Mouse (Mus musculus) heart, embryonic 12.5 days (tissue): ENCODE measurements around the gene Arhgef3. TPM values are rescaled to one million over a fixed set of nuclear protein-coding genes. Genes with fewer than 3 reads are reported as not detected.

Experiments used
- ATAC-seq: fragments of 200-750 bp; cut with Nextera tagmentation; 2 replicates; pipeline ENCODE4 v1.8.0; 2017; ENCODE audit warnings: moderate TSS enrichment, moderate library complexity; ENCODE audit not compliant: insufficient number of reproducible peaks, low FRiP score
- H3K27ac ChIP-seq: fragments of 300-500 bp; sonication (generic); 2 replicates; pipeline ENCODE4 v1.5.1; 2016; ENCODE audit warnings: mild to moderate bottlenecking, moderate library complexity; ENCODE audit not compliant: poor library complexity, severe bottlenecking
- H3K27me3 ChIP-seq: fragments of 300-500 bp; sonication (generic); replicated peaks from 2 replicates; pipeline ENCODE4 v1.6.1; 2016; ENCODE audit warnings: mild to moderate bottlenecking, moderate library complexity
- H3K36me3 ChIP-seq: fragments of 300-500 bp; sonication (generic); 2 replicates; pipeline ENCODE4 v1.6.1; 2016; ENCODE audit warnings: mild to moderate bottlenecking, moderate library complexity
- H3K4me1 ChIP-seq: fragments of 300-500 bp; sonication (generic); replicated peaks from 2 replicates; pipeline ENCODE4 v1.6.1; 2016; ENCODE audit warnings: mild to moderate bottlenecking
- H3K4me2 ChIP-seq: fragments of 300-500 bp; sonication (generic); 2 replicates; pipeline ENCODE4 v1.6.1; 2016; ENCODE audit warnings: mild to moderate bottlenecking, moderate library complexity
- H3K4me3 ChIP-seq: fragments of 300-500 bp; sonication (generic); 2 replicates; pipeline ENCODE4 v1.5.1; 2016; ENCODE audit warnings: mild to moderate bottlenecking
- H3K9ac ChIP-seq: fragments of 300-500 bp; sonication (generic); 2 replicates; pipeline ENCODE4 v1.6.1; 2016; ENCODE audit warnings: mild to moderate bottlenecking, moderate library complexity
- H3K9me3 ChIP-seq: fragments of 300-500 bp; sonication (generic); replicated peaks from 2 replicates; pipeline ENCODE4 v1.6.1; 2016; ENCODE audit warnings: mild to moderate bottlenecking, moderate library complexity
- WGBS: fragments of 180-500 bp; shearing (Covaris S2); methylation state at CpG from one replicate; pipeline ENCODE4 v1.1.7; 2016; 5-methylcytosine and 5-hydroxymethylcytosine counted together
- polyA plus RNA-seq: library from polyadenylated mRNA; unstranded; fragments of >200 nt; fragmentation: Nextera tagmentation; extraction: Ambion mirVana; gene quantifications from 2 replicates; pipeline ENCODE4 v1.2.1, GENCODE M21; 2016

The Arhgef3 gene
- polyA plus RNA-seq, 1 experiment from 2014 or later: 17.6 TPM

DNA sequence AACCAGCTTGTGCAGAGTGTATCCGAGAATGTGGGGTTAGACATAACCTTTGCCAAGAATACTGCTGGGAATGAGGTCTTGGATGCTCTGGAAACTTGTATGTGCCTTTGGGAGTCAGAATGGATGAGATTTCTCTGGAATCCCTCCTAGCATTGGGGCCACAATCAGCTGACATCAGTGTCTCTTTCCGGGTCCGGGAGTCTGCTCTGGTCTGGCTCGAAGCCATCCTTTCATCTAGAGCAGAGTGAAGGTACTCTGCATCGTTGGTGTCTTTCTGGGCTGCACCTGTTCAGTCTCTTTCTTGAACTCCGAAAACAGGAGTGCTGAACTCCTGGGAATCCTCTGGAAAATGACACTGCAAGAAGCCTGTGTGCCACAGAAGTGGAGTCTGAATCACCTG, 1.3 kb downstream of the Arhgef3 start:
- WGBS: 55% methylated on average over 6 of the region's 6 CpGs
- Histone ChIP-seq H3K4me2 (peak overlapping the region; percentile 88), H3K4me1 (peaks cover 21% of the 10 kb centered on the region), H3K9ac (no peak overlapping the region), H3K9me3 (no peaks in the 10 kb centered on the region), H3K27me3 (0 out of 2 replicates have a peak, but pooled peaks cover 11% of the 10 kb centered on the region), H3K27ac (no peak overlapping the region), H3K36me3 (no peaks in the 10 kb centered on the region), H3K4me3 (peak overlapping the region; percentile 68; the same call in 1 of the 2 replicates)
- ATAC-seq: no peak

DNA sequence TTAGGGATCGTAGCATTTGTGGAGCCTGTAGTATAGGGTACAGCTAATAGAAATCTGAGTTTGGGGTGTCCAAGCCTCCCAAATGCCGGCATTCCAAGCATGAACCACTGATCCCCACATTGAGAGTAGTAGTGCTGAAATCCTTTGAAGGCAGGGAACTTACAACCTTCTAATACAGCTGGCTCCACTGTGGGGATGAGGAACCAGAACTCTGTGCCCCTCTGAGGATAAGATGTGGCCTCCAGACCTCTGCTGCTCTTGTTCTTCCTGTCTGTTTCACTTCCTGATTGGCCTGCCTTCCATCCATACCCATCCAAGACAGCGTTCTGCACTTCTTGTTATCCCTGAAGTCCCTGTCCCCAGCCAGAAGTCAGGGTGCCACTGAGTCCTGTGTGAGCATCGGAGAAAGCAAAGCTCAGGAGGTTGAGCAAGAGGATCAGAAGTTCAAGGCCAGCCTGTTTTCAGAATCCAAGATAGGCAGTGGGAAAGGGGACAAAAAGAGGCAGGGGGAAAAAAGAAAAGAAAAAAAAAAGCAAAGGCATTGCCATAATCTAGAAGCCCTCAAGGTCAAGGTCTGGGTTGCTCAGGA, 2.0 kb downstream of the Arhgef3 start:
- no peaks in the 10 kb centered on the region for H3K36me3 ChIP-seq
- no peak overlapping the region for H3K4me3 ChIP-seq
- 0 out of 2 replicates have a peak, but pooled peaks cover 11% of the 10 kb centered on the region for H3K27me3 ChIP-seq
- H3K9ac ChIP-seq: no peak overlapping the region
- no peak for ATAC-seq
- no peaks in the 10 kb centered on the region for H3K9me3 ChIP-seq
- H3K4me2 ChIP-seq: no peak overlapping the region; the same call in 1 of the 2 replicates
- peaks cover 21% of the 10 kb centered on the region for H3K4me1 ChIP-seq
- H3K27ac ChIP-seq: no peak overlapping the region
- 74% methylated on average over 4 of the region's 4 CpGs for WGBS

DNA sequence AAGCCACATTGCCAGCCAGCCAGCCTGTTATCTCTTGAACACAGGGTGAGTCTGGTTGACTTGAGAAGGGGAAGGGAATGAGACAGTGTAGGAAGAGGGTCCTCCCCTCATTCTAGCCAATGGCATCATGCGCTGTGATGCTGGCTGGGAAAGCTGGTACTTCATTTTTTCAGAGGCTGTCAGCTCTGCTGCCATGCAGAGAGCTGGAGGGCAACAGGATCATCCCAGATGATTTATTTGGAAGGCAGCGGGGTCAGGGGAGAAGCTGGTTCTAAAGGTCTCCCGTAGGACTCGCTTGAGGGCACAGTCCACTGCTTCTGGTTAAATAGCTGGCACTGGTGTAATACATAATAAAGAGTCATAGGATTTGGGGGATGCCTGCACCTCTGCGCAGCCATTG, 3.8 kb downstream of the Arhgef3 start:
- Histone ChIP-seq H3K9ac (no peak overlapping the region), H3K4me1 (peaks cover 30% of the 10 kb centered on the region), H3K9me3 (no peaks in the 10 kb centered on the region), H3K27ac (no peak overlapping the region), H3K4me3 (no peak overlapping the region), H3K4me2 (no peak overlapping the region), H3K27me3 (0 out of 2 replicates have a peak, but pooled peaks cover 8% of the 10 kb centered on the region), H3K36me3 (no peaks in the 10 kb centered on the region)
- WGBS: 84% methylated on average over 5 of the region's 5 CpGs
- no peak for ATAC-seq

DNA sequence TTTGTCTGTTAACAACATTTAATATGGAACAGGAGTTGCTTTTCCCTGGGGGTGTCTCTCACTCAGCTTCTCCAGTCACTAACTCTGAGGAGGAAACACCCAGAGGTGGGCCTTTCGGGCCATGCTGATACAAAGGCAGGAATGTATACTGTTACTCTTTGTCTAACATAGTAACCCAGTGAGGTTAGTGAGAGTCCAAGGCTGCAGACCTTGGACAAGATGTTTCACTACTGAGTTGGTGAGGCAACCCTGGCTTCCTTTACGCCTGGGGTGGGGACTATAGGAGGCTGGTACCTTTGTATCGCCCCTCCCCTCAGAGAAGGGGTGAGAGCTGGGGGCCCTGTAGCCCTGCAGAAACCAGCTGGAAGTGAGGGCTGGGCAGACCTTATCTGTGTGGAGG, 7.9 kb downstream of the Arhgef3 start:
- no peak overlapping the region for H3K4me3 ChIP-seq
- H3K9me3 ChIP-seq: no peaks in the 10 kb centered on the region
- ATAC-seq: no peak
- no peaks in the 10 kb centered on the region for H3K36me3 ChIP-seq
- 0 out of 2 replicates have a peak, but pooled peaks cover 3% of the 10 kb centered on the region for H3K27me3 ChIP-seq
- H3K4me2 ChIP-seq: no peak overlapping the region
- 62% methylated on average over 3 of the region's 3 CpGs for WGBS
- H3K9ac ChIP-seq: peak overlapping the region; percentile 37; the same call in 1 of the 2 replicates
- H3K27ac ChIP-seq: no peak overlapping the region
- H3K4me1 ChIP-seq: peaks cover 12% of the 10 kb centered on the region

DNA sequence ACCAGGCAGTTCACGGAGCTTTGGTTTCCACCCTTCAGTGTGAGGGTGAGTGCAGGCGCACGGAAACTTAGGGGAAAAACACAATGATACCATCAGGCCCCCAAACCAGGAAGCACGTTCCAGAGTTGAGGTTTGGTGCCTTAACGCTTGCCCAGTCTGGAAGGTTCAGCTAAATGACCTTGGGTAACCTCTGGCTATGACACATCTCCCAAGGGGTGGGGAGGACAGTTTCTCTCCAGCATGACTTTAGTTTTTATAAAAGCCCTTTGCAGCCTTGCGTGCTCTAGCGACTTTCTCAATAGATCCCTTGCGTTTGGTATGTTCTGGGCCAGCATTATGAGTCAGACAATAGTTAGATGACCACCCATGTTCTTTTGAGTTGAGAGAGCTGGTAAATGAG, 8.8 kb downstream of the Arhgef3 start:
- no peaks in the 10 kb centered on the region for H3K9me3 ChIP-seq
- no peak overlapping the region for H3K4me3 ChIP-seq
- H3K4me1 ChIP-seq: peaks cover 12% of the 10 kb centered on the region
- H3K27ac ChIP-seq: peak overlapping the region; percentile 51
- H3K36me3 ChIP-seq: no peaks in the 10 kb centered on the region
- H3K27me3 ChIP-seq: no peaks in the 10 kb centered on the region
- 0 out of 2 replicates have a peak overlapping the region, but pooled peaks have one; percentile 10 for H3K4me2 ChIP-seq
- no peak overlapping the region for H3K9ac ChIP-seq
- no peak for ATAC-seq
- 48% methylated on average over 8 of the region's 8 CpGs for WGBS

DNA sequence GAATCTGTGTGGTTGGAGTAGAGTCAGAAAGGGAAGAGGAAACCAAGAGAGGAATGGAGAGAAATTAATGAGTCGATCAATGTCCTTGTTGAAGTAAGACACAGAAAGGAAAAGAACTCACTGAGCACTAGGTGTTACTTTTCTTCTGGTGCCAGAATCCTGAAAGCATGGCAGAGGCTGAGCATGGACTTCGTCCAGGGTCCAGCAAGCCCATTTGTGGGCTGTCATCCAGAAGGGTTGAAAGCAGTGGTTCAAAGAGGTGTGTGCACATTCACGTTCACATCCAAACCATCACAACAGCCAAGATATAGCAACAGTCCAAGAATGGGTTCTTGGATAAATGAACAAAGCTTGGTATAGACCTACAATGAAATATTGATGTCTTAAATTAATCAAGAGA, 15.3 kb downstream of the Arhgef3 start:
- ATAC-seq: no peak
- H3K27ac ChIP-seq: no peak overlapping the region
- WGBS: 80% methylated on average over 3 of the region's 3 CpGs

DNA sequence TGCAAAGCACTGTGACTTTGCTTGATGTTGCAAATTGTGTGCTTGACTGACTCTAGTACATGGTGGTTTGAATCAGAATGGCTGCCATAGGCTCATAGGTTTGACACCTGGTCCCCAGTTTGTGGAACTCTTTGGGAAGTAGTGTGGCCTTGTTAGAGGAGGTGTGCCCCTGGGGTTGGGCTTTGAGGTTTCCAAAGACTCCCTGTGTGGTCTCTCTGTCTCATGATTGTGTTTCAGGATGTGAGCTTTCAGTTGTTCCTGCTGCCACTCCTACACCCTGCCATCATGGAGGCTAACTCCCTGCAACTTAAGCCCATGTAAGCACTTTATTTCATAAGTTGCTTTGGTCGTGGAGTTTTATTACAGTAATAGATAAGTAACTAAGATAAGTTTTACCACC, 16.0 kb downstream of the Arhgef3 start:
- H3K36me3 ChIP-seq: no peaks in the 10 kb centered on the region
- H3K4me3 ChIP-seq: no peak overlapping the region
- H3K27me3 ChIP-seq: no peaks in the 10 kb centered on the region
- no peak overlapping the region for H3K9ac ChIP-seq
- no peaks in the 10 kb centered on the region for H3K9me3 ChIP-seq
- 67% methylated on average over 1 of the region's 1 CpGs for WGBS
- H3K27ac ChIP-seq: no peak overlapping the region
- no peaks in the 10 kb centered on the region for H3K4me1 ChIP-seq
- H3K4me2 ChIP-seq: no peak overlapping the region
- no peak for ATAC-seq

More for the DNA sequence above, 15.3 kb downstream of the Arhgef3 start:
- Histone ChIP-seq H3K4me2 (no peak overlapping the region), H3K4me3 (no peak overlapping the region), H3K9ac (no peak overlapping the region), H3K36me3 (no peaks in the 10 kb centered on the region), H3K4me1 (no peaks in the 10 kb centered on the region), H3K9me3 (no peaks in the 10 kb centered on the region), H3K27me3 (no peaks in the 10 kb centered on the region)

DNA sequence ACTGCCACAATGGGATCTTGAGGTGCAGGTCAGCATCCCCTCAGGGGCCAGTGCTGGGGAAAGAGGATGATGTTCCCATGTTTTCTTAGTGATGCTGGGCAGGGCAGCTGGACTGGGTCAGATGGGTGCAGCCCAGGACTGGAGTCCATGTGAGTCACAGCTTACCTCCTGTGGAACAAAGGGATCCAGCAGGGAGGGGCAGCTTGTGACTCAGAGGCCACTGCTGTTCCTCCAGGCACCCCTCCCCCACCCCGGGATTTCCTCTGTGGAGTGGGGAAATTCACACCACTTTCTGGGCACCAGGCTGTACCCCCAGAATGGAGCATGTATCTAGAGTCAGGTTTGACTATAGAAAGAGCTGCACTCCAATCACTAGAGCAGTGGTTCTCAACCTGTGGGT, 16.8 kb downstream of the Arhgef3 start:
- Histone ChIP-seq H3K9ac (no peak overlapping the region), H3K4me2 (no peak overlapping the region), H3K4me3 (no peak overlapping the region), H3K36me3 (no peaks in the 10 kb centered on the region), H3K4me1 (0 out of 2 replicates have a peak, but pooled peaks cover 4% of the 10 kb centered on the region), H3K27me3 (no peaks in the 10 kb centered on the region), H3K27ac (no peak overlapping the region), H3K9me3 (no peaks in the 10 kb centered on the region)
- 53% methylated on average over 1 of the region's 1 CpGs for WGBS
- no peak for ATAC-seq

DNA sequence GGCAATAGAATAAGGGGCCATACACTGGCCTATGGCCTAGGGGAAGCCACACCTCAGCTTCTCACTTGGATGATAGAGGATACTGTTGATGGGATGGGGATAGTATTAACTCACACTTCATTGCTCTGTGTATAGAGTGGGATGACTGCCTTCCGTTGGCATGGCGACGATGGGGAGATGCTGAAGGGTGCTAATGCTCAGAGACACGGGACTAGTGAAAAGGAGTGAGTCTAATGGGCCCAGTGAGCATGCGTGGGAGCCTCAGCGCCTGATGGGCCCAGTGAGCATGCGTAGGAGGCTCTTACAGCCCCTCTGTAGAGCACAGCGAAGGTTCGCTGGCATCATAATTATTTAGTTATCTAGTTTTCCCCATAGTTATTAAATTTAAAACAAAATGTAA, 24.2 kb downstream of the Arhgef3 start:
- 90% methylated on average over 9 of the region's 9 CpGs for WGBS
- no peak overlapping the region for H3K4me3 ChIP-seq
- no peak for ATAC-seq
- H3K9me3 ChIP-seq: no peaks in the 10 kb centered on the region
- H3K4me2 ChIP-seq: no peak overlapping the region
- no peak overlapping the region for H3K27ac ChIP-seq
- no peaks in the 10 kb centered on the region for H3K27me3 ChIP-seq
- H3K36me3 ChIP-seq: no peaks in the 10 kb centered on the region
- H3K4me1 ChIP-seq: peaks cover 21% of the 10 kb centered on the region
- no peak overlapping the region for H3K9ac ChIP-seq

DNA sequence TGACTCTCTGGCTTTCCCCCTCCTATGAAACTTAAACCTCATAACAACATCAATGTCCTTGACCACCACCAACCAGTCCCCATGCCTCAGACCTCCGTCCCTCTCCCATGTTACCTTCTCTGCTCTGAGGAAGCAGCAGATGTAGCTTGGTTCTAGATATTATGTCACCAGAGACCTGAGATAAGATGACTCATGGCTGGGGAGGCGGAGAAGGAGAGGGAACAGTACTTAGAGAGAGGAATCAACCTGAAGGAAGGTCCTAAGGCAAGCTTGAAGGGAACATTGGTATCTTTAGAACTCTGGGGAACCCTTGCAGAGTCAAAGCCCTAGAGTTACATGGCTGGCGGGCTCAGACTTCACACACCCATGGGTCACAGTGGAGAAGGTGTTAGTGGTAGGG, 25.3 kb downstream of the Arhgef3 start:
- peaks cover 28% of the 10 kb centered on the region for H3K4me1 ChIP-seq
- no peak overlapping the region for H3K4me2 ChIP-seq
- no peak overlapping the region for H3K4me3 ChIP-seq
- no peaks in the 10 kb centered on the region for H3K36me3 ChIP-seq
- WGBS: 73% methylated on average over 3 of the region's 3 CpGs
- no peaks in the 10 kb centered on the region for H3K27me3 ChIP-seq
- no peak overlapping the region for H3K27ac ChIP-seq
- no peaks in the 10 kb centered on the region for H3K9me3 ChIP-seq
- no peak overlapping the region for H3K9ac ChIP-seq
- no peak for ATAC-seq

DNA sequence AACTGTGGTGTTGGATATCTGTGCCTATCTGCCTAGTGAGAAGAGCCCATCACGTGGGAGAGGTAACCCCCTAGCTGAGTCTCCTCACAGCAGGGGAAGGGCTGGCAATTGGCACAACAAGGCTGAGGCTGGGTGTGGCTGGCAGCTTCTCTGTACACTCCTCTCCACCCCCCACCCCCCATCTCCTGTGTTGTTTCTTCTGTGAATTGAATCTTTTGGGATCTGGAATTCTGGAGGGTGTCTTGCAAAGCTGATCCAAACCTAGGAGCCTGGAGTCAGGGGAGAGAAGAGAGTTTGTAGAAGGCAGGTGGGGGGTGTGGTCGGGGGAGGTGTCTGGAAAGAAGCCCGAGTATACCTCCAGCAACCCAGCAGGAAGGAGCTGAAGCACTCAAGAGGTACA, 26.8 kb downstream of the Arhgef3 start:
- Histone ChIP-seq H3K9me3 (no peaks in the 10 kb centered on the region), H3K4me3 (no peak overlapping the region), H3K36me3 (no peaks in the 10 kb centered on the region), H3K4me1 (peaks cover 35% of the 10 kb centered on the region), H3K27me3 (no peaks in the 10 kb centered on the region), H3K27ac (no peak overlapping the region), H3K9ac (0 out of 2 replicates have a peak overlapping the region, but pooled peaks have one; percentile 5), H3K4me2 (no peak overlapping the region)
- WGBS: 23% methylated on average over 3 of the region's 3 CpGs
- no peak for ATAC-seq

DNA sequence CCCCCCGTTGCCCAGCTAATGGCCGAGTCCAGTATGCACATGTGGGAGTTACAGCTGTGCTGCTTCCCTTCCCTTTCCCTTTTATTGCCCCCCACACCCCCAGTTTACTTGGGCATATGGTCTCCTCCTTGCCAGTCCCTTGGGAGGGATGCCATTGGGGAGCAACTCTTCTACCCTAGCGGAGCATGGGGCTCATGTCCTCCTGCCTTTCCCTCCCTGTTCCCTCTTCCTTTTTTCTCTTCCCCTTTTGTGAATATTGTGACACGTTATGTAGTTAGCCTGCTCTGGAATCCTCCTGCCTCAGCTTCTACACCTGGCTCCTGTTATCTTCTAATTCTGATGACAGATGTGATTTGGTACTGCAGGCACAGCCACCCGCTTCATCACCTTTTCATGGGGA, 28.0 kb downstream of the Arhgef3 start:
- Histone ChIP-seq H3K4me2 (no peak overlapping the region), H3K4me1 (peaks cover 45% of the 10 kb centered on the region), H3K4me3 (no peak overlapping the region), H3K9ac (no peak overlapping the region), H3K36me3 (no peaks in the 10 kb centered on the region), H3K27ac (no peak overlapping the region), H3K27me3 (no peaks in the 10 kb centered on the region), H3K9me3 (no peaks in the 10 kb centered on the region)
- 87% methylated on average over 5 of the region's 5 CpGs for WGBS
- ATAC-seq: no peak
